Mouse (Mus musculus) frontal cortex, postnatal 14 days (tissue): ENCODE measurements around the gene 4930474N05Rik.
A peak's percentile ranks its signal among the peaks of the same experiment; 100 is the strongest.

Experiments used
- DNase-seq, 2 experiments: peaks; one replicate each; pipeline ENCODE4 v3.0.0; 2022; ENCODE audit warnings: low spot score in 2 of 2

4930474N05Rik gene

GRCm38 (mm10) chr14:36094617-36095016 is at the start of gene 4930474N05Rik:
TSS of gene 4930474N05Rik (plus strand) at chr14:36094917.
- no peak for DNase-seq

GRCm38 (mm10) chr14:36048746-36049391 is 45.8 kb upstream of the 4930474N05Rik start:
- peak in 1 of 2 experiments; percentile 12 for DNase-seq

DNA sequence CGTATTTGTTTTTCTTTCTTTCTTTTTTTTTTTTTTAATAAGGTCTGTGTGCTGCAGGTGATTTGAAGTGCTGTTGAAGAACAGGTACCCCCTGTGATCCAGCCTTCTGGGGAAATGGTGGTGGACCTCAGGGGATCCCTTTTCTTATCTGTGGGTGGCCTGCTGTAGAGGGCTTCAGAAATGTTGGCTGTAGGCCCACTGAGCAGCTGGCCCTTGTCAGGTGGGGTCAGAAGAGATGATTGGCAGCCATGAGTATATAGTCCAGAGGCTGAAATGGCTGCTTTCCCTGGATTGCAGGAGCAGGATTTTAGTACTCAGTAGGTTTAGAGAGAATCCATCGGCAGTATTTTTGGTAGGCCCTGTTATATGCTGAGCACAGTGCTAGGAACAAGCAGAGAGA is 41.4 kb upstream of the 4930474N05Rik start:
- no peak for DNase-seq

DNA sequence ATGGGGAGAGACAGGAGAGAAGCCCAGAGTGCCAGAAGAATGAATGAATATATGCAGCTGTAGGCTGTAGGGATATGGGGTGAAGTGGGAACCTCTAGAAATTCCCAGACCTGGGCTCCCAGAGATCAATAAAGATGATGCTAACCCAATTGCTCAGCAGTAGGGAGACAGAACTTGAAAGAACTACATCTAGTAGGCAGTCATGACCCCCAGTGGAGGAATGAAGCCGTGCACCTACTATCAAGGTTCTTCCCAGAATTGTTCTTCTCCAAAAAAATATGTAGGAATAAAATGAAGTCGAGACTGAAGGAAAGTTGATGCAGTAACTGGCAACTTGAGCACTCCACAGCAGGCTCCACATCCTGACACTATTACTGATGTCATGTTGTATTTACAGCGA is 3.8 kb downstream of the 4930474N05Rik start:
- no peak for DNase-seq

DNA sequence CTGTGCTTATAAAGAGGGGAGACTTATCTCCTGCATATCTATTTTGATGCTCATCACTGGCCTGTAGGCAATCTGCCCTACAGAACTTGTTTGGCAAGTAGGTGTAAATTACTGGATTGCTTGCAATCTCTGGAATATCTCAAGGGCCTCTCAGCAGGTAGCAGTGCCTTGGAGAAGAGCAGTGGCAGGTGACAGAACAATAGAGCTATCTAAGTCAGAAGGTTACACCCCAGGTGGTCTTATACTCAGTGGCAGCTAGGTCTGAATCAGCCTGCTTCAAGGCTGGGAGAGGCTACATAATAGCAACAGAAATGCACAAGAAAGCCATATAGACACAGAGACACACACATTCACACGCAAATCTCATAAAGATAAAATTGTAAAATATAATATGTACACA is 4.9 kb downstream of the 4930474N05Rik start:
- DNase-seq: no peak

GRCm38 (mm10) chr14:36100731-36101130 is 6.0 kb downstream of the 4930474N05Rik start:
- no peak for DNase-seq

DNA sequence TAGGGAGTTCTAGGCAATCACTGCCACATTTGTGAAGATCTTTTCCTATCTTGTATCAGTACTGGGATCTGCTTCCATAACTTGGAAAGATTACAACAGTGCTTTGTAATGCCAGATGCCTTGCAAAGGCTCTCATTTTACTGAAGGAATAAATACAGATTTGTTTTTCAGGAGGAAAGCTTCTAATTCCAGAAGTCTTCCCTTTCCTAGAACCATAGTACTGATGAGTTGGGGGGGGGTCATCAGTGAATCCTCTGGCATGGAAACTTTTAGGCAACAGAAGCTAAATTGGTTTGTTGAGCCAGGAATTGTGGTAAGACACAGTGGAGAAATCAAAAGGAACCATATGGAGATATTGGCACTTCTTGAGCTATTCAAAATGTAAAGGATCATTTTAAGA is 19.8 kb downstream of the 4930474N05Rik start:
- DNase-seq: no peak

DNA sequence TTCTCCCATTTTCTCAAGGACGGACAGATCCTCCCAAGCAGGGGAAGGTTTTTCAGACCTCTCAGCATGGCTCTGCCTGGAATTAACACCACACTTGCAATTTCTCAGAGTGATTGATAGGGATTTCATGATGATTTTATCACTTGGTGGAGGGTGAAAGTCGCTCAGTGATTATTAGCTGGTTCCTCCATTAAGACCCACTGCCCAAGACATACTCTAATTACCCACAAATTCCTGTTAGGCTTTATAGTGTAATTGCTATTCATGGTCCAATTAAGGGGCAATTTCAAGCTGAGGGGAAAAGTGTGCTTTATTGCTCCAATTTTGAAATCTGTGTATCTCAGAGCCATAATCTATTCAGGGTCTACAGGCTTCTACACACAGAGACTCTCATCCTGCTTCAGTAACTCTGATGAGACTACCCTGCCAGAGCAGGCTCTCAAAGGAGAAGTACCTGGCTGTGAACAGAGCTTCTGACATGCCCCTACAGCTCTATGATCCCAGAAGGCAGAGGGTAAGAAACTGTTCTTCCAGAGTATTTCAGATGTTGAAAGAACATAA is 29.1 kb downstream of the 4930474N05Rik start:
- DNase-seq: no peak

GRCm38 (mm10) chr14:36135749-36136148 is 41.0 kb downstream of the 4930474N05Rik start:
- no peak for DNase-seq

- DNase-seq: no peak
Measured at GRCm38 (mm10) chr14:36137696-36138095, 43.0 kb downstream of the 4930474N05Rik start.

DNA sequence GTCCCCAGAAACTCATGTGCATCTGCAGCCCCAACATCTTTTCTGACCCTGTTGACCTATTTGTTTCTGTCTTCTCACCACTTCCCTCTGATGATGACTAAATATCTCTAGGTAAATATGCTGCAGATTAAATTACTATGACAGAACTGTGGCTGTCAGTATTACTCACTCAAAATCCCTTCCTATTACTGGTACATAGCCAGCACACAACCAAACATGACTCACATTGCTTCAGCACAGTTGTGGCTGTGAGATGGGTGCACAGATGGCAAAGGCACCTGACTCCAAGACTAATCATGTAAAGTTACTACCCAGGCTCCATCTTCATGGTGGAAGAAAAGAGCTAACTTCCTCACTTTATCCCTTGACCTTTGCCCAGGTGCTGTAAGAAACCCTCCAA is 50.5 kb downstream of the 4930474N05Rik start:
- DNase-seq: no peak
